Mouse (Mus musculus) E14TG2a.4 (cell line): ENCODE measurements around the gene Olfr1459.

Experiments used
- CTCF ChIP-seq: conservative IDR thresholded peaks from 2 replicates; pipeline ENCODE4 v1.5.1; 2014; ENCODE audit warnings: low read length
- NANOG ChIP-seq: IDR thresholded peaks from 2 replicates; pipeline ENCODE4 v1.6.1; 2014; ENCODE audit warnings: borderline replicate concordance, low read length, mixed read lengths
- POU5F1 ChIP-seq: IDR thresholded peaks from 2 replicates; pipeline ENCODE4 v1.6.1; 2014; ENCODE audit warnings: low read length, borderline replicate concordance

DNA sequence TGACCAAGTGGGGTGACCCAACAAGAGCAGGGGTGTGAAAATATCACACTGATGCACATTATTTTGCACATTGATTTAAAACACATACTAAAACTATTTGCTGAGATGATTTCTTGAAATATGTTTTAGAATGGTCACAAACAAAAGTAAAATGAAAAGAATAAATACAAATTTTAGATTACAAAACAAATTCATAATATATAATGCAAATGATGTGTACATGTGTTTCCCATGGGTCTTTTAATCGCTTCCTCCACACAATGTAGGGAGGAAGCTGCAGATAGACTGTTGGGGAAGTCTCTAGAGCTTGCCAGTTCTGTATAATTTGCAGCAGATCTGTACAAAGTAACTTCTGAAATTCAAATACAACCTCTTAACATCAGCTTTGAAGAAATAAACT, 13.4 kb upstream of the Olfr1459 start, which contains the start of gene Olfr1461:
- TF ChIP-seq CTCF (no peak), POU5F1 (no peak), NANOG (no peak)
